Mouse (Mus musculus): ENCODE data around the gene Ovol2. TPM values are rescaled to one million over a fixed set of nuclear protein-coding genes. Genes with fewer than 3 reads are reported as not detected.

Gene Ovol2
- polyA plus RNA-seq, 1 experiment, result 5.7 TPM

GRCm38 (mm10) chr2:144311372-144311771 lies 20.6 kb downstream of the Ovol2 start:
- no peak for DNase-seq (ENCODE audit: low spot score)

- DNase-seq (ENCODE audit: low spot score), result no peak
These were observed 21.7 kb downstream of the Ovol2 start for GRCm38 (mm10) chr2:144310273-144310672.

GRCm38 (mm10) chr2:144308561-144308960 lies 23.4 kb downstream of the Ovol2 start:
- DNase-seq (ENCODE audit: low spot score), result no peak

GRCm38 (mm10) chr2:144305721-144306294 lies 26.1 kb downstream of the Ovol2 start:
- DNase-seq (ENCODE audit: low spot score), result no peak

- no peak for DNase-seq (ENCODE audit: low spot score)
These were observed 30.8 kb downstream of the Ovol2 start for GRCm38 (mm10) chr2:144301101-144301500.

GRCm38 (mm10) chr2:144299749-144300669 lies 31.9 kb downstream of the Ovol2 start:
- DNase-seq (ENCODE audit: low spot score), result no peak

GRCm38 (mm10) chr2:144295145-144295735 lies 36.7 kb downstream of the Ovol2 start:
- no peak for DNase-seq (ENCODE audit: low spot score)

- DNase-seq (ENCODE audit: low spot score), result no peak
These were observed 40.2 kb downstream of the Ovol2 start for GRCm38 (mm10) chr2:144291600-144292305.

GRCm38 (mm10) chr2:144290321-144290720 lies 41.6 kb downstream of the Ovol2 start:
- no peak for DNase-seq (ENCODE audit: low spot score)

GRCm38 (mm10) chr2:144281417-144281816 lies 50.5 kb downstream of the Ovol2 start:
- DNase-seq (ENCODE audit: low spot score), result no peak

- DNase-seq (ENCODE audit: low spot score), result no peak
These were observed 51.4 kb downstream of the Ovol2 start for GRCm38 (mm10) chr2:144280568-144280967.

- DNase-seq (ENCODE audit: low spot score), result no peak
These were observed 52.2 kb downstream of the Ovol2 start for GRCm38 (mm10) chr2:144279742-144280141.

GRCm38 (mm10) chr2:144276885-144277284 lies 55.1 kb downstream of the Ovol2 start:
- DNase-seq (ENCODE audit: low spot score), result no peak

- DNase-seq (ENCODE audit: low spot score), result no peak
These were observed 57.2 kb downstream of the Ovol2 start for GRCm38 (mm10) chr2:144274741-144275140.

- DNase-seq (ENCODE audit: low spot score), result no peak
These were observed 59.9 kb downstream of the Ovol2 start for GRCm38 (mm10) chr2:144272088-144272487.

GRCm38 (mm10) chr2:144270507-144271420 lies 61.2 kb downstream of the Ovol2 start, which contains the start of the genes Mgme1 and Snx5:
Mgme1 (plus strand) TSS chr2:144270663.
Snx5 (minus strand) TSS chr2:144270906.
- peak; percentile 96 for DNase-seq (ENCODE audit: low spot score)

GRCm38 (mm10) chr2:144269679-144270475 lies 62.1 kb downstream of the Ovol2 start:
- DNase-seq (ENCODE audit: low spot score), result no peak

- no peak for DNase-seq (ENCODE audit: low spot score)
These were observed 62.7 kb downstream of the Ovol2 start for GRCm38 (mm10) chr2:144269306-144269650.

GRCm38 (mm10) chr2:144268446-144269305 lies 63.3 kb downstream of the Ovol2 start:
- DNase-seq (ENCODE audit: low spot score), result no peak

Measured in urinary bladder, adult 2 months (tissue).